Mouse (Mus musculus) adrenal gland, adult 18-20 months (tissue): ENCODE measurements around the gene Nek1. TPM values are rescaled to one million over a fixed set of nuclear protein-coding genes. Genes with fewer than 3 reads are reported as not detected.

Experiments used
- DNase-seq, 2 experiments: peaks; one replicate each; pipeline ENCODE4 v3.0.0; 2021 to 2022; ENCODE audit warnings: low spot score in 2 of 2
- total RNA-seq, 2 experiments: library from RNA; stranded (reverse); gene quantifications; 1 replicate in 1 of 2; 2 replicates in 1 of 2; pipeline ENCODE4 v1.2.3; 2021

Nek1 gene
- total RNA-seq, 2 experiments from 2014 or later: 11.9 to 16.2 TPM

DNA sequence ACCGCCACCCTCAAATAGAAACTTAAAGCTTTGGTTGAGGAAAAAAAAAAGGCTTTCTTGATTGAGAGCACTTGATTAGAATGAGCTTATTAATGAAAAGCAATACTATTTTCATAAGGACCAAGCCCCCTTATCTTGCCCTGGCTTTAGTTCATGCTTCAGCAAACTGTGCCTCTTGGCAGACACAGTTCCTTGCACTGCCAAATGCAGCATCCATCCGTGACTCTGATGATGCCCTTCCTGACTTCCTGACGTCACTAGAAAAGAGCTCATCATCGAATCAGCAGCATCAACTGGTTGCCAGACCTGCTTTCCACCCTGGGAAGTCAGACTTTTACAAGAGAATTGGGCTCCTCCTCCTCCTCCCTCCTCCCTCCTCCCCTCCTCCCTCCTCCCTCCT lies 157.6 kb downstream of the Nek1 start:
- DNase-seq: no peak

- DNase-seq: no peak
These were observed 163.4 kb downstream of the Nek1 start for GRCm38 (mm10) chr8:61156406-61156805.

GRCm38 (mm10) chr8:61158540-61158939 lies 165.5 kb downstream of the Nek1 start:
- no peak for DNase-seq

DNA sequence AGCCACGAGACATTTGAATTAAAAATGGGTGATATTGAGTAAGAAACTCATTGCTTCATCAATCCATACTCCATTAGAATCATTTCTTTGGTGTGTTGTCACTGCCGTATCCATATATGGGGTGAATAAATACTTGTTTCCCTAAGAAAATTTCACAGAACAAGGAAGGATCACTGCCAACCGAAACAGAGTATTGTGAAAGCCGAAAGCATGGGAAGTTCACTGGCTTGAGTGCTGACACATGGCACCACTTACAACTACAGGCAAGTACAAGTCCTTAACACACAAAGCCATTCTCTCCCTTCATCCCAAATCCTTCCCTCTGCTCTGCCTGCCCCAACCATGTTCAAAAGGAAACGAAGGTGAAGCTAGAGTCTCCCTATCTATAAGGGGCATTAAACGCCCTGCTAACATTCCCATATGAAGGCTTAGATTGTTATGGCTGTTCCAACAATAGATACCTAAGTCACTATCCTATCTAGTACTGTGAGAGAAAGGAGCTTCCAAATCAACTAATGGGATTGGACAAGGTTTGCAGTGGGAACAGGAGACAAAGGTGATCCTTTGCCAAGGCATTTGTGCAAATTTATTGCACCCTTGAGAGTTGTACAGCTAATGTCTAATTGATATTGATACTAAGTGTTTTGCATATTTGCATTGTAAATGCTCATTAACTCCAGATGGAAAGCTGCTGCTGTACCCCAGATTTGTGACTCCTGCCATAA lies 168.6 kb downstream of the Nek1 start:
- DNase-seq: no peak

GRCm38 (mm10) chr8:61162186-61162566 lies 169.2 kb downstream of the Nek1 start:
- DNase-seq: no peak

- no peak for DNase-seq
These were observed 178.6 kb downstream of the Nek1 start for GRCm38 (mm10) chr8:61171546-61171945.

DNA sequence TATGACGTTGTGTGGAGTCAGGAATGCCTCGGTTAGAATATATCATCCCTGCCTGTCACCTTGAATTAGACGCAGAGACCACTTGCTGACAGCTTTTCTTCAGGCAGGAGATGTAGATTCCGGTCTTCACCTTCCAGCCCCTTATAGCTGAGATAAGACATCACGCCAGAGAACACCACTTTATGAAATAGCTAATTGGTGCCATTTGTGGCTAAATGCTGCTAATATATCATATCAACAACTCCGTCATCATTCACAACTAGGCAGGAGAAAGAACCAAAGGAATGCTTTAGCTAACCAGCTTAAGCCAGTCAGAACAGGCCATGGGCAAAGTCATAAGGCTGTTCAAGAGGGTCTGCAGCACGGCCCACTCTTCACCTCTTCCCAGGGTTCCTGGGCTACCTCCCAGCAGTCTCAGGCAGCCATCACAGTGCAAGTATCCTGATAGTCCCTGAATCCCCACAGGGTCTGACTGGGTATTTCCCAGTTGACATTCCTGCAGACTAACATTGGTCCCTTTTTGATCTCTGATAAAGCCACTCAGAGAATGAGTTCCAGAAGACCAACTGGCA lies 181.0 kb downstream of the Nek1 start:
- no peak for DNase-seq

- no peak for DNase-seq
These were observed 182.9 kb downstream of the Nek1 start for GRCm38 (mm10) chr8:61175876-61176275.

GRCm38 (mm10) chr8:61177680-61178593 lies 184.9 kb downstream of the Nek1 start:
- DNase-seq: no peak

DNA sequence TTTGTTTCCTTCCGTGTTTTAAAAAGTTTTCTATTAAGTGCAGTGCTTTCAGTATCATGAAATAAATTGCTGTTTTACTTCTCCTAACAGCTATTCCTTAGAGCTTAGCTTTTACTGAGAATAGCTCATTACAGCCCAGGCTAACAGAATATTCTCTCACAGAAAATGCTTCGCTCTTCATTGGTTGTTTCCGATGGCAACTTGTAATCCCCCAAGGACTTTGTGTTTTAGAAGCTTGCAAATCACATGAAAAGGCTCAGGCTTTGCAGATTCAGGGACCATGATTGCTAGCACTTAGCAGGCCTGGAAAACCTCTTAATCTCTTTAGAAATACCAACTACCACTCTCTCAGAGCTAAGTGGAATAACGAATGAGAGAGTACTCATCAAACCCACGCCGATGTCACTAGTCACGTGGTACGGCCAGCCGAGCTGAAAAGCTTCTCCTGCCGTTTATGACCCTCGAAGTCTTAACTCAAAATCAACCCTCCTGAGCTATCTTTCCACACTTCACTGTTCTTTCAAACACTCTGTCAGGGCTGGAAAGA lies 185.7 kb downstream of the Nek1 start:
- DNase-seq: no peak

Other genes with a start within 250 kb of the Nek1 start
- gene Hpf1, start 102.8 kb upstream of the Nek1 start, total RNA-seq: 10 to 100 TPM; 18.7 to 23.6 TPM
- 10 to 100 TPM; 34.3 to 43.4 TPM for gene Clcn3, start 9.9 kb upstream of the Nek1 start, total RNA-seq
- gene Sh3rf1, start 230.7 kb downstream of the Nek1 start, total RNA-seq: 1 to 10 TPM; 5.3 to 9.9 TPM